Mouse (Mus musculus) skeletal muscle tissue, adult 2 months (tissue): ENCODE measurements around the gene Prkca.
A peak's percentile ranks its signal among the peaks of the same experiment; 100 is the strongest.

Experiments
- DNase-seq: peaks from one replicate; pipeline ENCODE4 v3.0.0-alpha.2; 2012; ENCODE audit warnings: low read depth, low spot score

Prkca gene

GRCm38 (mm10) chr11:108263406-108263805, 80.3 kb downstream of the Prkca start:
- DNase-seq = no peak

- no peak for DNase-seq
Observed at GRCm38 (mm10) chr11:108261751-108262160, 82.0 kb downstream of the Prkca start.

GRCm38 (mm10) chr11:108260775-108261517, 82.8 kb downstream of the Prkca start:
- DNase-seq = no peak

GRCm38 (mm10) chr11:108259391-108259790, 84.3 kb downstream of the Prkca start:
- peak; percentile 53 for DNase-seq

- DNase-seq = peak; percentile 79
Observed at GRCm38 (mm10) chr11:108258811-108259266, 84.9 kb downstream of the Prkca start.

GRCm38 (mm10) chr11:108257921-108258320, 85.8 kb downstream of the Prkca start:
- no peak for DNase-seq

GRCm38 (mm10) chr11:108254681-108255080, 89.0 kb downstream of the Prkca start:
- DNase-seq = no peak

- DNase-seq = no peak
Observed at GRCm38 (mm10) chr11:108251924-108252775, 91.6 kb downstream of the Prkca start.

- DNase-seq = no peak
Observed at GRCm38 (mm10) chr11:108250829-108251637, 92.7 kb downstream of the Prkca start.

GRCm38 (mm10) chr11:108250146-108250635, 93.5 kb downstream of the Prkca start:
- no peak for DNase-seq

DNA sequence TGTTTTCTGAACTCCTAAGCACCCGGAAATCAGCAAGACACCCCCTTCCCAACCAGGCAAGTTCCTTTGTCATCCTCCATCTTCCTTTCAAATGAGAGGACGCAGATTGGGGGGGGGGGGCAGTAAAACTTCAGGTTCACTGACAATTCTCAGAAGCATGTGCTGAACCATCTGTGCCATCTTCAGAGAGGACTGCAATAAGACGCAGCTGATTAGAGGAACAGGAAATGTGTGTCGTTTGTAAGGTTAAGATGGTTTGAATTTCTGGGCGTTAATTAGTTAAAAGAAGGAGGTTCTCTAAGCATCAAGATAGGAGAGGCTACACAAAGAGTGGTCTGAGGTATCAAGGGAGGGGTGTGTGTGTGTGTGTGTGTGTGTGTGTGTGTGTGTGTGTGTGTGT, 94.2 kb downstream of the Prkca start:
- DNase-seq = no peak

DNA sequence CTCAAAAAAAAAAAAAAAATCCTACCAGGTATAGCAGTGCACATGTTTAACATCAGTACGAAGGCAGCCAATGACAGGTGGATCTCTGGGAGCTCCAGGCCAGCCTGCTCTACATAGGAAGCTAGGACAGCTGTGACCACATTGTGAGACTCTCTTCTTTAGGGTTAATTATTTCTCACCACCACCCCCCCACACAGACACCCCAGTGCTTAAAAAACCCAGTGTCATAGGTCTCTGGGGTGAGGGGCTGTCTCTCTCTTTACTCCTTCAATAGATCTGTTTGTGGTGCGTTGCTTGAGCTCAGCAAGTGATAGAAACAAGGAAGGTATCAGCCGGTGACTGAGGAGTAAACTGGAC, 94.7 kb downstream of the Prkca start:
- DNase-seq = no peak

GRCm38 (mm10) chr11:108248218-108249046, 95.3 kb downstream of the Prkca start:
- DNase-seq = no peak

DNA sequence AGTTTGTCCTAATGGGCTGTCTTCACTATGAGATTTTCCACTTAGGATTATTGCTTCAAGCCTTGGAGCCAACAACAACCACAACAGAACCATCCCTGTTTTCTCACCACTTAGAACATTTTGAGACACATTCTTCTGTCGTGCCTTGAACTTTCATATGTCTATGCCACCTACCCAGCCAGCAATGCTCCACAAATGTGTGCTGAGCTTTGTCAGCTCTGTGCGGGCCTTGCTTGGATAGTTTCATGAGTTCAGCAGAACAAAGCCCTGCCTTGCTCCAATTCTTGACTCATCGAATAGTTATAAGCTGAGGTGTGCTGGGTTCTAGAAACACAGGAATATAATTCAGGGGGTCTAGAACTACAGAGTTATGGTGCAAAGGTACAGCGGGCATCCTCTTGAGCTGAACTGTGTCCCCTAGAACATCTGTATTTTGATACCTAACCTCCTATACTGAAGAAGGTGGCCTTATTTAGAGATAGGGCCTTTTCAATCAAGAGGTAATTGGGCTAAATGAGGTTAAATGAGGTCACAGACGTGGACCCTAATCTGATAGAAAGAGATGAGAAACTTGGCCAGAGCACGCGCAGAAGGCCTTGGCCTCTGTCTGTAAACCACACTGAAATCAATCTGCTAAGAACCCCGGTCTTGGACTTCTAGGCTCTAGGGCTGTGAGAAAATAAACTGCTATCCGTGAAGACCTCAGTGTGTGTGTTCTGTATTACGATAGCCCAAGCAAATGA, 96.4 kb downstream of the Prkca start:
- DNase-seq = no peak

GRCm38 (mm10) chr11:108246267-108246702, 97.4 kb downstream of the Prkca start:
- DNase-seq = no peak

GRCm38 (mm10) chr11:108244241-108244640, 99.5 kb downstream of the Prkca start:
- no peak for DNase-seq

DNA sequence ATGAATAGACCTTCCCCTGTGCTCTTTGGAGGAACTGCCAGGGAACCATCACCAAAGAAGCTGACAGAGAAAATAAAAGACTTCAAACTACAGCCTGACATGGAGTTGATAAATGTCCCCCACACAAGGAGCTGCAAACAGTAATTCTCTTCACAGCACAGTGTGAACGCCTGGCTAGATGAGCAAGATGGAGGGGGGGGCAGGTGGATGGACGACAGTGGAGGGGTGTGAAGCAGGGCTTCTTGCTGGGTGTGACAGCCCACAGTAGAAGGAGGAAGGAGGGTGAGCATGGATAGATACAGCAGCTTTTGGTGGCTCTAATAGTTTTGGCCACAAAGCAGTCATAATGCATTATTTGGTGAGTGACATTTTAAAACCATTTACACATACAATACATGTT, 100.1 kb downstream of the Prkca start:
- DNase-seq = no peak

GRCm38 (mm10) chr11:108240924-108241498, 102.7 kb downstream of the Prkca start:
- DNase-seq = no peak

GRCm38 (mm10) chr11:108239173-108239572, 104.6 kb downstream of the Prkca start:
- no peak for DNase-seq
